Mouse (Mus musculus) liver, postnatal 0 days (tissue): ENCODE data around the gene Zmynd19.

Experiments used
- CTCF ChIP-seq: sonication (generic); IDR thresholded peaks from 2 replicates; pipeline ENCODE4 v1.5.1; 2016; ENCODE audit warnings: antibody characterized with exemption, low read depth
- EP300 ChIP-seq: IDR thresholded peaks from 2 replicates; pipeline ENCODE4 v1.6.1; 2016; ENCODE audit warnings: antibody characterized with exemption, low read depth, mild to moderate bottlenecking

GRCm38 (mm10) chr2:24974906-24975703, 25.5 kb downstream of the Zmynd19 start, which contains the start of gene Mrpl41:
- TF ChIP-seq CTCF (peak; percentile 14; the same call in 1 of the 2 replicates), EP300 (no peak)
